Mouse (Mus musculus): ENCODE measurements around the gene Med16. TPM values are rescaled to one million over a fixed set of nuclear protein-coding genes. Genes with fewer than 3 reads are reported as not detected.

Gene Med16
- polyA plus RNA-seq, 1 experiment from 2014 or later: 62.6 TPM

DNA sequence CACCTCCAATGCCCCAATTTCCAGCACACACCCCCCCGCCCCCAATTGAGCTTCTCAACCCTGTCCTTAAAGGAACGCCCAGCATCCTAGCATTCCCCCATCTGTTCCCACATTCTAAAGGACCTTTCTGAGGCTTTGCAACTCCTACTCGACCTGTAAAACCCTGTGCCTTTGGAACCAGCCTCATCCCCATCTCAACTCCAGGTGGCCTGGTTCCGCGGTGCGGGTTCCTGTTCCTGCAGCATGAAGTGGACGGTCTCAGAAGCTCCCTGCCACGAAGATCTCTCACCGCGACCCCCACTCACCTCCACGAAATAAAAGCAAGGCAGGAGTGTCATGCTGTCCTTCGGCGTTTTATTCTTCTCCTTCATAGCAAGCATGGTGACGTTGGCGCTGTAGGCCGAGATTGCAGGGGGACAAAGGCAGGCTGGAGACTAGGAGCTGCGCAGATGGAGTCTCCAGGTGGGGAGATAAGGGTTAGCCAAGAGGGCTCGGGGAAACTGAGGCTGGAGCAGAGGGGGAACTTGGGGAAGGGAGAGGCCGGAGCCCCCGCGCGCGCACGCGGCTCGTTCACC lies 34.9 kb downstream of the Med16 start:
- peak; percentile 57 for ATAC-seq (ENCODE audit: low FRiP score, low read depth)
- Histone ChIP-seq H3K4me1 (peaks cover 42% of the 10 kb centered on the region), H3K9ac (peak overlapping the region; percentile 94), H3K27me3 (replicated peaks) (no peaks in the 10 kb centered on the region), H3K4me2 (replicated peaks) (peak overlapping the region; percentile 80), H3K4me3 (peak overlapping the region; percentile 73), H3K9me3 (no peaks in the 10 kb centered on the region), H3K36me3 (peaks cover 28% of the 10 kb centered on the region), H3K27ac (peak overlapping the region; percentile 86)
- 2% methylated on average over 26 of the region's 26 CpGs for WGBS

DNA sequence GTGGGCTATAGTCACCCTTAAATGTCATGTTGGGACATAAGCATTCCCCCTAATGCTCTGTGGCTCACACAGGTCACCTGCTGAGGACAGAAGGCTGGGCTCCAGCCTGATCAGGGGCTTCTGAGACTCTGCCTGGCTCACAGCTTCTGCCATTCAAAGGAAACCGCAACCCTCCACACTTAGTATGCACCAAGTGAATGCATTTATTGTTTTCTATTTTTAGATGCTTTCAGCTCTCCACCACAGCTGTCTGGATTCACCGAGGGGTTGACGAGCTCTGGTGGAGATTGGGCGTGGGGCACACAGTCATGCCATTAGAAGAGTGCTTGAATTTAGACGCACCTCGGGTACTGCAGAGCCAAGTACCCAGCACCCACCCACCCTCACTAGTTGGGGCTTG lies 35.4 kb downstream of the Med16 start:
- Histone ChIP-seq H3K36me3 (peaks cover 28% of the 10 kb centered on the region), H3K9me3 (no peaks in the 10 kb centered on the region), H3K27ac (no peak overlapping the region), H3K4me1 (peaks cover 42% of the 10 kb centered on the region), H3K9ac (peak overlapping the region; percentile 94), H3K4me3 (peak overlapping the region; percentile 73), H3K27me3 (replicated peaks) (no peaks in the 10 kb centered on the region), H3K4me2 (replicated peaks) (peak overlapping the region; percentile 80)
- ATAC-seq (ENCODE audit: low FRiP score, low read depth): 0 out of 2 replicates have a peak, but pooled peaks have one; percentile 6
- WGBS: 2% methylated on average over 6 of the region's 6 CpGs

DNA sequence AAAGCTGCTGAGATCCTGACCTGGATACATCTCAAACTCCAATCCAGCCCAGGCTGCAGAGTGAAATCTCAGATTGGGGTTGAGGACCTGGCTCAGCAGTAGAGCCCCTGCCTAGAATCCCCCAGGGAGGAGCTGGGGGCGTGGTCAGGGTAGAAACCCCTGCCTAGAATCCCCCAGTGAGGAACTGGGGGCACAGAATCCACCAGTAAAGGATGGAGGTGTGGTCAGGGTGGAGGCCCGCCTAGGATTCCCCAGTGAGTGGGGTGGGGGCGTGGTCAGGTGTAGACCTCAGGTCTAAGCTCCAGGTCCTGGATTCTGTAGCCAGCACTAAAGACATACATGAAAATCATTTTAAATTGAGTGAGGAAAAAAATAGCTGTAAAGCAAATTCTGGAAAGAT lies 35.9 kb downstream of the Med16 start:
- WGBS: 50% methylated on average over 3 of the region's 3 CpGs
- H3K4me2 ChIP-seq (replicated peaks): peak overlapping the region; percentile 80
- peak overlapping the region; percentile 73 for H3K4me3 ChIP-seq
- no peak for ATAC-seq (ENCODE audit: low FRiP score, low read depth)
- peaks cover 42% of the 10 kb centered on the region for H3K4me1 ChIP-seq
- H3K27me3 ChIP-seq (replicated peaks): no peaks in the 10 kb centered on the region
- H3K36me3 ChIP-seq: peaks cover 28% of the 10 kb centered on the region
- H3K9me3 ChIP-seq: no peaks in the 10 kb centered on the region
- peak overlapping the region; percentile 94 for H3K9ac ChIP-seq
- no peak overlapping the region for H3K27ac ChIP-seq

DNA sequence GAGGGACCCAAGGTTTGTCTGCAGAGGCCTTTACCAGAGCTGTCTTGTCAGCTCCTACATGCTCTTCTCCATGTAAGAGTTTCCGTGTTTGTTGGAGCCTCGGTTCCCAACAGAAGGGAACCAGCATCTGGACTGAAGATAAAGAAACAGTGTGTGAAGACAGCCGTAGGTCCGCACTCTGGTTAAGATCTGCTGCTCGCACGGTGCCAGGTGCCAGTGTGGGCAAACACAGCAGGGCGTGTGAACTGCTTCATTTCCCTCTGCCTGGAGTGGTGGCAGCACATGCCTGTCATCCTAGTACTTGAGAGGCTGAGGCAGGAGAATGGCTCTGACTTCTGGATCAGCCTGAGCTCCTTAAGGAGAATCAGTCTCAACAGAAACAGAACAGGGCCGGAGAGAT lies 36.9 kb downstream of the Med16 start:
- Histone ChIP-seq H3K9me3 (no peaks in the 10 kb centered on the region), H3K27me3 (replicated peaks) (no peaks in the 10 kb centered on the region), H3K27ac (no peak overlapping the region), H3K36me3 (peaks cover 36% of the 10 kb centered on the region), H3K9ac (no peak overlapping the region), H3K4me1 (peaks cover 43% of the 10 kb centered on the region), H3K4me3 (0 out of 2 replicates have a peak overlapping the region, but pooled peaks have one; percentile 5), H3K4me2 (replicated peaks) (peak overlapping the region; percentile 80)
- WGBS: 93% methylated on average over 8 of the region's 8 CpGs
- no peak for ATAC-seq (ENCODE audit: low FRiP score, low read depth)

DNA sequence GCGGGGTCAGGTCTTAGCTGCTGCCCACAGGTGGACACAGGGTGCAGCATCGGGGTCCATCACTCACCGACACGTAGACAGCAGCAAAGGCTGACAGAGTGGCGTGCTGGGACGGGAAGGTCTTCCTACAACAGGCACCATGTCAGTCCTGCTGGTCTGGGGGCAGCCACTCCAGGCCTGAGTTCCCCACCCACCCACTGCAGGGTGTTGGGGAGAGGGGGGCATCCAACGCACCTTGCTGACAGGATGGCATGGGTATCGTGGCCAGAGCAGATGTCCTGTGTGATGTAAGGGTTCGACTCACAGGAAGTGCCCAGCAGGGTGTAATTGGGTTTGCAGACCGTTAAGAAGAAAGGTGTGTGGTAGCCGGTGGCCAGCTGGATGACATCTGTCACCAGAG lies 42.1 kb downstream of the Med16 start:
- WGBS: 77% methylated on average over 11 of the region's 11 CpGs
- Histone ChIP-seq H3K9me3 (no peaks in the 10 kb centered on the region), H3K9ac (no peak overlapping the region), H3K27me3 (replicated peaks) (no peaks in the 10 kb centered on the region), H3K27ac (no peak overlapping the region; the same call in 1 of the 2 replicates), H3K36me3 (peaks cover 83% of the 10 kb centered on the region), H3K4me3 (no peak overlapping the region), H3K4me2 (replicated peaks) (no peak overlapping the region), H3K4me1 (peaks cover 28% of the 10 kb centered on the region)
- ATAC-seq (ENCODE audit: low FRiP score, low read depth): no peak

DNA sequence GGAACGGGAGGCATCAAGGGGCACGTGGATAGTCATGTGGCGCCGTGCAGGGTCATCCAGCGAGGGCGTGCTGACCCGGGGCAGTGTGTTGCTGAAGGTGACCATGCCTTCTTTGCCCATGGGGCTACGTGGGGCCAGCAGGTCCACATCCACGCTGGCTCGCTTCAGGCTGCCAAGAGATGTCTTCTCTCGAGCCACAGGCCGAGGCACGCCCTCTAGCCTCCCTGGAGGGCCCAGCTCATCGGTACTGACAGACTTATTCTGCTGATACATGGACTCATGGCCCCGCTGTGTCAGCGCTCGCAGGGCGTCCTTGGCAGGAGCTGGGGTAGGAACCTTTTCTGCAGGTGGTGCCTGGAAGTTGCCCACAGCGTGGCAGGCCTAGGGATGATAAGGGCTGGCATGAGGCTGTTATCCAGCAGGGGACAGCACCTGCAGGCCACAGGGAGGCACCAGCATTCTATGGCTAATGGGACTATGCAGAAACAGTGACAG lies 42.9 kb downstream of the Med16 start:
- H3K9ac ChIP-seq: no peak overlapping the region
- H3K36me3 ChIP-seq: peaks cover 83% of the 10 kb centered on the region
- peaks cover 26% of the 10 kb centered on the region; the same call in 1 of the 2 replicates for H3K4me1 ChIP-seq
- H3K27ac ChIP-seq: no peak overlapping the region
- no peaks in the 10 kb centered on the region for H3K9me3 ChIP-seq
- H3K4me3 ChIP-seq: no peak overlapping the region
- 77% methylated on average over 19 of the region's 19 CpGs for WGBS
- H3K27me3 ChIP-seq (replicated peaks): no peaks in the 10 kb centered on the region
- no peak overlapping the region for H3K4me2 ChIP-seq (replicated peaks)
- ATAC-seq (ENCODE audit: low FRiP score, low read depth): no peak

DNA sequence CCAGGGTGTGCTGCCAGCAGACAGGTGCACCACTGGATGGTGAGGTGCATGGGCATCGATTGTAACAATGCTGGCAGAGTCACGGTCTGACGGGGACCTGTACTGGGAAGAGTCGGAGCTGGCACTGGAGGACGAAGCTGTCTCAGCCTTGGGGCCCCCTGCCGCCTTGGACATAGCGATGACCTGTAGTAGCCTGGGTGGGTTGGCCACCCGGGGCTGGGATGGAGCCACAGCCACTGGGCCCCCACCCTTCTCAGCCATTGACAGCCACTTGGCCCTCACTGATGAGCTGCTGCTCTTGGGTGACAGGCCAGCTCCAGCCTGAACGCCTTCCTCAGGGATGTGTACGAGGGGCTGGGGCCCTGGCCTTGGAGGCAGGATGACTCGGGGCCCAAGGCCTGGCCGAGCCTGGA lies 43.5 kb downstream of the Med16 start:
- no peaks in the 10 kb centered on the region for H3K27me3 ChIP-seq (replicated peaks)
- H3K36me3 ChIP-seq: peaks cover 85% of the 10 kb centered on the region
- no peak overlapping the region for H3K27ac ChIP-seq
- H3K4me3 ChIP-seq: no peak overlapping the region
- WGBS: 66% methylated on average over 12 of the region's 12 CpGs
- ATAC-seq (ENCODE audit: low FRiP score, low read depth): 0 out of 2 replicates have a peak, but pooled peaks have one; percentile 13
- H3K9ac ChIP-seq: no peak overlapping the region; the same call in 1 of the 2 replicates
- H3K4me1 ChIP-seq: peaks cover 26% of the 10 kb centered on the region; the same call in 1 of the 2 replicates
- H3K4me2 ChIP-seq (replicated peaks): no peak overlapping the region
- H3K9me3 ChIP-seq: no peaks in the 10 kb centered on the region

DNA sequence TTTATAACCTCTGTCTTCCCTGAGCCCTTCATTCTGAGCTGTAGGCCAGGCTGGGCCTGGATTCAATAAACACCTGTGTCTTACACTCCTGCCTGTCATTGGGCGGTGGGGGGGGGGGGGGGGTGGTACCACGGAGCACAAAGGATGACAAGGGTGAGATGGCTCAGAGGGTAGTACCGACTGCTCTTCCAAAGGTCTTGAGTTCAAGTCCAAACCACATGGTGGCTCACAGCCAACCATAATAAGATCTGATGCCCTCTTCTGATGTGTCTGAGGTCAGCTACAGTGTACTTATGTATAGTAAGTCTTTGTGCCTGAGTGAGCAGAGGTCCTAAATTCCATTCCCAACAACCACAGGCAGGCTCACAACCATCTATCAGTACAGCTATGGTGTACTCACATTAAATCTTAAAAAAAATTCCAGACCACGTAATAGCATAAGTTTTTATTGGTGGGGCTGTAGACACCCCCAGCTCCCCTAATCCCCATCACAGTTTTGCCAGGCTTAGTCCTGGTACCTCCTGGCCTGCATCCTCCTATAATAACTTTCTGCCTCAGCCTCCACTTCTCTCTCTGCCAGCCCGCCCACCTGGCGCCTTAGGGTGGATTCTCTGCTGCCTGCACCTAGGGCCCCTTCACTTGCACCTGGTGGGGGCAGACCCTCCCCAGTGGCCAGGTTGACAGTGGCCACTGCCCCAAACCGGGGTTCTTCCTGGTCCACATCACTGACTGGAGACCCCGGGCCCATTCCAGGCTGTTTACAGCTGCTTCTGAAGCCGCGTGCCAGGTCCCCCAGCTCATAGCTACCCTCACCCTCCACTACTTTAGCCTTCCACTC lies 44.2 kb downstream of the Med16 start:
- Histone ChIP-seq H3K4me3 (no peak overlapping the region), H3K27ac (0 out of 2 replicates have a peak overlapping the region, but pooled peaks have one; percentile 32), H3K9me3 (no peaks in the 10 kb centered on the region), H3K9ac (no peak overlapping the region), H3K4me1 (peaks cover 24% of the 10 kb centered on the region), H3K27me3 (replicated peaks) (no peaks in the 10 kb centered on the region), H3K36me3 (peaks cover 86% of the 10 kb centered on the region), H3K4me2 (replicated peaks) (no peak overlapping the region)
- WGBS: 59% methylated on average over 10 of the region's 10 CpGs
- no peak for ATAC-seq (ENCODE audit: low FRiP score, low read depth)

DNA sequence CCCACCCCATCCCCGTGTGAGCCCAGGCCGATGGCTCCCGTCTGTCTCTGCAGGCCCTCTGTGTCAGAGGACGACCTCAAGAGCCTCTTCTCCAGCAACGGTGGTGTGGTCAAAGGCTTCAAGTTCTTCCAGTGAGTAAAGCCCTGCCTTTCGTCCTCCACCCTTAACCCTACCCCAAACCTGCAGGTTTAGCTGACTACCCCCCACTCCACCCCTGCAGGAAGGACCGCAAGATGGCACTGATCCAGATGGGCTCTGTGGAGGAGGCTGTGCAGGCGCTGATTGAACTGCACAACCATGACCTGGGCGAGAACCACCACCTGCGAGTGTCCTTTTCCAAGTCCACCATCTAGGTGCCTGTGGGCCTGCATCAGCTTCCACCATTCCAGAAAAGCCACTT lies 45.8 kb downstream of the Med16 start:
- peaks cover 92% of the 10 kb centered on the region for H3K36me3 ChIP-seq
- no peaks in the 10 kb centered on the region for H3K9me3 ChIP-seq
- no peak overlapping the region for H3K27ac ChIP-seq
- no peak overlapping the region for H3K4me3 ChIP-seq
- no peak for ATAC-seq (ENCODE audit: low FRiP score, low read depth)
- H3K9ac ChIP-seq: no peak overlapping the region
- H3K4me2 ChIP-seq (replicated peaks): no peak overlapping the region
- WGBS: 84% methylated on average over 10 of the region's 10 CpGs
- no peaks in the 10 kb centered on the region for H3K27me3 ChIP-seq (replicated peaks)
- H3K4me1 ChIP-seq: peaks cover 30% of the 10 kb centered on the region

DNA sequence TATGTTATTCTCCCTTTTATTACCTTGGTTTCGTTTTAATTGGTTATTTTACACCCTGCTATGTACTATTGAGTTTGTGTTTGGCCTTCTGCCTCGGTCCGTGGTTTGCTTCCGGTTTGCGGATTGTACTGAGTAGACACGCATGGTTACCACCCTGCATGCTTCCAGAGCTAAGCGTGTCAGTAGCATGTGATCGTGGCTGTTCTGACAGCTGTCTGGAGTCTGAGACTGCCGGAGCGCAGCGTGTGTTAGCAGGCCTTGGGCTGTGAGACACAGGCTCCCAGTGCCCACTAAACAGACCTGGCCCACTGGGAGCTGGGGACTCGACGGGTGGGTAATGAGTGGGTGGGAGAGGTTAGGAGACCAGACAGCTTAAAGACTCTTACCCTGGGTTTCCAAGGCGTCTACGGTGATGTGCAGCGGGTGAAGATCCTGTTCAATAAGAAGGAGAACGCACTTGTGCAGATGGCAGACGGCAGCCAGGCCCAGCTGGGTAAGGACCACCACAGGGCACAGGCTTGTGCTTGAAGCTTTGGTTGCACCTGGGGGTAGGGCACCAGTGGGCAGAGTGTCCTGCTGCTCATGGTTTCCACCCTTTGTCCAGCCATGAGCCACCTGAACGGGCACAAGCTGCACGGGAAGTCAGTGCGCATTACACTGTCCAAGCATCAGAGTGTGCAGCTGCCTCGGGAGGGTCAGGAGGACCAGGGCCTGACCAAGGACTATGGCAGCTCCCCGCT lies 46.5 kb downstream of the Med16 start:
- no peaks in the 10 kb centered on the region for H3K27me3 ChIP-seq (replicated peaks)
- peaks cover 95% of the 10 kb centered on the region for H3K36me3 ChIP-seq
- no peak overlapping the region for H3K4me3 ChIP-seq
- WGBS: 85% methylated on average over 23 of the region's 23 CpGs
- no peak overlapping the region for H3K9ac ChIP-seq
- H3K27ac ChIP-seq: no peak overlapping the region; the same call in 1 of the 2 replicates
- no peak for ATAC-seq (ENCODE audit: low FRiP score, low read depth)
- H3K4me1 ChIP-seq: peaks cover 35% of the 10 kb centered on the region
- no peak overlapping the region for H3K4me2 ChIP-seq (replicated peaks)
- no peaks in the 10 kb centered on the region for H3K9me3 ChIP-seq

DNA sequence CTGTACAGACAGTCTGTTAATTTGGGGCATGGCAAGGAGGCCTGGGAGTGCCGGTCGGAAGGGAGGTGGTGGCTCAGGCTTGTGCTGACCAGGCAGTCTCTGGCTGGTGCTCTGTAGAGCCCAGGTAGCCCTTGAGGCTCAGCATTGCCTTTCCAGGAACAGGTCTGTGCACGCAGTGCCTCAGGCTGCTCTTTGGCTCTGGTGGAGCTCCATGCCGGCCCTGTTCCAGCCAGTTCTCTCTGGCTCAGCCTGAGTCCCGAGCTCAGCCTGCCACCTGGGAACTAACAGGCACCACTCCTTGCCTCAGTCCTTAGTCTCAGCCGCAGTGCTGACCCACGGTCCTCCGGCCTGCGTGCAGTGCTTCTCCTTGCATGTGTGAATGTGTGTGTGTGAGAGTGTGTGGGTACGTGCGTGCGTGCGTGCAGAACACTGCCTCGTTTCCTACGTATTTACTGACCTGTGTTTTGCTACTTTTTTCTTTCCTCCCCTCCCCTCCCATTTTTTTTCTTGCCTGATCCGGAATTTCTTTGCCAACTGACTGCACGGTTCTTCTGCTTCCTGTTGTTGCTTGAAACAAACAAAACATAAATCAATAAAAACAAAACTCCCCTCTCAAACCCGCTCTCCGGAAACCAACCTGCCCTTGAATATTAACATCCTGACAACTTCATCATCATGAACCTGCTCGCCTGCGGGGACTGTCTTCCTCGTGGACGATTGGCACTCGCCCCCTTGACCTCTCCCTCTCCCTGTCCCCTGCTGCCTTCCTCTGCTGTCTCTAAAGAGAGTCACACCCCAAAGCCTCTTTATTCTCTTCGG lies 47.3 kb downstream of the Med16 start:
- no peaks in the 10 kb centered on the region for H3K9me3 ChIP-seq
- 80% methylated on average over 25 of the region's 25 CpGs for WGBS
- H3K9ac ChIP-seq: no peak overlapping the region
- H3K27ac ChIP-seq: no peak overlapping the region; the same call in 1 of the 2 replicates
- H3K27me3 ChIP-seq (replicated peaks): no peaks in the 10 kb centered on the region
- ATAC-seq (ENCODE audit: low FRiP score, low read depth): no peak
- peaks cover 39% of the 10 kb centered on the region for H3K4me1 ChIP-seq
- no peak overlapping the region for H3K4me3 ChIP-seq
- H3K4me2 ChIP-seq (replicated peaks): no peak overlapping the region
- H3K36me3 ChIP-seq: peaks cover 95% of the 10 kb centered on the region

All from neural tube, embryonic 12.5 days (tissue).